Mouse (Mus musculus) brain, embryonic 14.5 days (tissue): ENCODE results near the gene Cntnap2.

Experiments used
- CTCF ChIP-seq: fragments of 200-500 bp; IDR thresholded peaks from 2 replicates; pipeline ENCODE4 v1.5.1; 2012; ENCODE audit warnings: inconsistent platforms, mild to moderate bottlenecking, moderate library complexity, borderline replicate concordance; ENCODE audit not compliant: insufficient read depth, insufficient read length; ENCODE audit errors: extremely low read depth
- POLR2A ChIP-seq: fragments of 200-500 bp; IDR thresholded peaks from 2 replicates; pipeline ENCODE4 v1.6.1; 2012; ENCODE audit warnings: mild to moderate bottlenecking, inconsistent platforms, borderline replicate concordance; ENCODE audit not compliant: poor library complexity, insufficient read depth, insufficient read length, severe bottlenecking; ENCODE audit errors: extremely low read depth

GRCm38 (mm10) chr6:46861076-46861475 lies 1801.9 kb downstream of the Cntnap2 start:
- TF ChIP-seq POLR2A (no peak), CTCF (no peak)
